Mouse (Mus musculus): ENCODE measurements around the gene Ahctf1.

DNA sequence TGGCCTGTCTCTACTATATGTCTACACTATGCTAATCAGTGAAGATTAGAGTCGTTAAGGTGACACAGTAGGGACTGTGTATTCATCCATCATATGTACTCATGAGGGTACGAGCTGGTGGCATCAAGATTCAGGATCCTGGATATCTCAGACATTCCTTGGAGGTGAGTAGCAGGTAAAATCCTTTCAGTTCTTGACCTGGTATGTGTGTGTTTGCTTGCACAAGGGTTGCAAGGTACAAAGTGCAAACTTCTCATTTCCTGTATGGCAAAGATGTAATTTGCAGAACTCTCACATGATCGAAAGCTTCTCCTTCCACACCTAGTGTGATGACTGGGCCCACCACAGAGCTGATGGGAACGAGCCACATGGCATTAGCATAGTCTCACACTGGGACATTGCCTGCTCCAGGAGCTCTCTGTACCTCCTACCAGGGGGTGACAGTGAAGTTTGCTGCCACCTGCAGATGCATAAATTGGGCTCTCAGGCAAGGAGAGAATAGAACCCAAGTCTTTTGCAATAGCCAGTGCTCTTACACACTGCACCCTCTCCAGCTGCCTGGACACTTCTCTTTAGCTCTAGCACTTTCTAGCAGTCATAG, 59.8 kb downstream of the Ahctf1 start:
- TF ChIP-seq POLR2A (IDR thresholded peaks at IDR 0.05; ENCODE audit: control insufficient read depth, low read depth, low read length), result no peak
- no peak for TF ChIP-seq CTCF (IDR thresholded peaks at IDR 0.05; ENCODE audit: control insufficient read depth, insufficient read depth, insufficient replicate concordance, low read depth, low read length)
